Mouse (Mus musculus): ENCODE data around the gene Ube4b. TPM values are rescaled to one million over a fixed set of nuclear protein-coding genes. Genes with fewer than 3 reads are reported as not detected.

The Ube4b gene
- polyA plus RNA-seq, 1 experiment: 110 TPM

- DNase-seq: no peak
- no peaks in the 10 kb centered on the region for H3K27me3 ChIP-seq (ENCODE audit: control insufficient read depth, insufficient read depth, low read length)
- peaks cover 10% of the 10 kb centered on the region for H3K4me1 ChIP-seq (replicated peaks; ENCODE audit: control insufficient read depth, insufficient read depth, low read length)
- TF ChIP-seq CTCF (IDR thresholded peaks at IDR 0.05; ENCODE audit: borderline replicate concordance, control insufficient read depth, extremely low read depth, insufficient read depth, low read length, poor library complexity) (no peak), POLR2A (IDR thresholded peaks at IDR 0.05; ENCODE audit: control insufficient read depth, extremely low read depth, insufficient read depth, low read length, poor library complexity) (no peak)
- H3K4me3 ChIP-seq (ENCODE audit: control insufficient read depth, insufficient read depth, low read length): no peak overlapping the region
- 93% methylated on average over 17 of the region's 17 CpGs for WGBS
- H3K27ac ChIP-seq (ENCODE audit: control insufficient read depth, insufficient read depth, low read length): no peak overlapping the region
- no peaks in the 10 kb centered on the region for H3K36me3 ChIP-seq (ENCODE audit: control insufficient read depth, insufficient read depth, low read length)
Observed at GRCm38 (mm10) chr4:149454263-149454662, 27.7 kb upstream of the Ube4b start.

GRCm38 (mm10) chr4:149453656-149454055 lies 27.1 kb upstream of the Ube4b start:
- Histone ChIP-seq H3K27ac (ENCODE audit: control insufficient read depth, insufficient read depth, low read length) (no peak overlapping the region), H3K36me3 (ENCODE audit: control insufficient read depth, insufficient read depth, low read length) (no peaks in the 10 kb centered on the region), H3K4me1 (replicated peaks; ENCODE audit: control insufficient read depth, insufficient read depth, low read length) (peaks cover 5% of the 10 kb centered on the region), H3K4me3 (ENCODE audit: control insufficient read depth, insufficient read depth, low read length) (no peak overlapping the region), H3K27me3 (ENCODE audit: control insufficient read depth, insufficient read depth, low read length) (no peaks in the 10 kb centered on the region)
- TF ChIP-seq CTCF (IDR thresholded peaks at IDR 0.05; ENCODE audit: borderline replicate concordance, control insufficient read depth, extremely low read depth, insufficient read depth, low read length, poor library complexity) (peak; percentile 55; the same call in 1 of the 2 replicates), POLR2A (IDR thresholded peaks at IDR 0.05; ENCODE audit: control insufficient read depth, extremely low read depth, insufficient read depth, low read length, poor library complexity) (no peak)
- 62% methylated on average over 4 of the region's 4 CpGs for WGBS
- DNase-seq: peak; percentile 83

- no peak for DNase-seq
- TF ChIP-seq POLR2A (IDR thresholded peaks at IDR 0.05; ENCODE audit: control insufficient read depth, extremely low read depth, insufficient read depth, low read length, poor library complexity): no peak
- TF ChIP-seq CTCF (IDR thresholded peaks at IDR 0.05; ENCODE audit: borderline replicate concordance, control insufficient read depth, extremely low read depth, insufficient read depth, low read length, poor library complexity): no peak
- H3K36me3 ChIP-seq (ENCODE audit: control insufficient read depth, insufficient read depth, low read length): no peaks in the 10 kb centered on the region
- H3K4me3 ChIP-seq (ENCODE audit: control insufficient read depth, insufficient read depth, low read length): no peak overlapping the region
- WGBS: 95% methylated on average over 3 of the region's 3 CpGs
- peaks cover 3% of the 10 kb centered on the region for H3K4me1 ChIP-seq (replicated peaks; ENCODE audit: control insufficient read depth, insufficient read depth, low read length)
- no peaks in the 10 kb centered on the region for H3K27me3 ChIP-seq (ENCODE audit: control insufficient read depth, insufficient read depth, low read length)
- no peak overlapping the region for H3K27ac ChIP-seq (ENCODE audit: control insufficient read depth, insufficient read depth, low read length)
Observed at GRCm38 (mm10) chr4:149450636-149451035, 24.1 kb upstream of the Ube4b start.

GRCm38 (mm10) chr4:149446309-149446708 lies 19.8 kb upstream of the Ube4b start:
- DNase-seq: no peak
- Histone ChIP-seq H3K4me1 (replicated peaks; ENCODE audit: control insufficient read depth, insufficient read depth, low read length) (peaks cover 6% of the 10 kb centered on the region), H3K27ac (ENCODE audit: control insufficient read depth, insufficient read depth, low read length) (0 out of 2 replicates have a peak overlapping the region, but pooled peaks have one; percentile 35), H3K36me3 (ENCODE audit: control insufficient read depth, insufficient read depth, low read length) (no peaks in the 10 kb centered on the region), H3K4me3 (ENCODE audit: control insufficient read depth, insufficient read depth, low read length) (no peak overlapping the region), H3K27me3 (ENCODE audit: control insufficient read depth, insufficient read depth, low read length) (no peaks in the 10 kb centered on the region)
- TF ChIP-seq POLR2A (IDR thresholded peaks at IDR 0.05; ENCODE audit: control insufficient read depth, extremely low read depth, insufficient read depth, low read length, poor library complexity): no peak
- no peak for TF ChIP-seq CTCF (IDR thresholded peaks at IDR 0.05; ENCODE audit: borderline replicate concordance, control insufficient read depth, extremely low read depth, insufficient read depth, low read length, poor library complexity)
- 91% methylated on average over 1 of the region's 1 CpGs for WGBS

- Histone ChIP-seq H3K27me3 (ENCODE audit: control insufficient read depth, insufficient read depth, low read length) (no peaks in the 10 kb centered on the region), H3K4me1 (replicated peaks; ENCODE audit: control insufficient read depth, insufficient read depth, low read length) (peaks cover 6% of the 10 kb centered on the region), H3K27ac (ENCODE audit: control insufficient read depth, insufficient read depth, low read length) (peak overlapping the region; percentile 35; the same call in 1 of the 2 replicates), H3K4me3 (ENCODE audit: control insufficient read depth, insufficient read depth, low read length) (no peak overlapping the region), H3K36me3 (ENCODE audit: control insufficient read depth, insufficient read depth, low read length) (no peaks in the 10 kb centered on the region)
- TF ChIP-seq CTCF (IDR thresholded peaks at IDR 0.05; ENCODE audit: borderline replicate concordance, control insufficient read depth, extremely low read depth, insufficient read depth, low read length, poor library complexity) (no peak), POLR2A (IDR thresholded peaks at IDR 0.05; ENCODE audit: control insufficient read depth, extremely low read depth, insufficient read depth, low read length, poor library complexity) (no peak)
- DNase-seq: peak; percentile 43
- WGBS: 19% methylated on average over 11 of the region's 11 CpGs
Observed at GRCm38 (mm10) chr4:149445868-149446267, 19.3 kb upstream of the Ube4b start.

GRCm38 (mm10) chr4:149444964-149445701 lies 18.6 kb upstream of the Ube4b start:
- WGBS: under 1% methylated on average over 36 of the region's 36 CpGs
- Histone ChIP-seq H3K27me3 (ENCODE audit: control insufficient read depth, insufficient read depth, low read length) (no peaks in the 10 kb centered on the region), H3K27ac (ENCODE audit: control insufficient read depth, insufficient read depth, low read length) (peak overlapping the region; percentile 55), H3K4me3 (ENCODE audit: control insufficient read depth, insufficient read depth, low read length) (peak overlapping the region; percentile 17), H3K4me1 (replicated peaks; ENCODE audit: control insufficient read depth, insufficient read depth, low read length) (peaks cover 6% of the 10 kb centered on the region), H3K36me3 (ENCODE audit: control insufficient read depth, insufficient read depth, low read length) (no peaks in the 10 kb centered on the region)
- DNase-seq: peak; percentile 83
- TF ChIP-seq POLR2A (IDR thresholded peaks at IDR 0.05; ENCODE audit: control insufficient read depth, extremely low read depth, insufficient read depth, low read length, poor library complexity) (peak; percentile 60), CTCF (IDR thresholded peaks at IDR 0.05; ENCODE audit: borderline replicate concordance, control insufficient read depth, extremely low read depth, insufficient read depth, low read length, poor library complexity) (peak; percentile 87; the same call in 1 of the 2 replicates)

All from thymus, adult 2 months (tissue).